Mouse (Mus musculus) liver, embryonic 14.5 days (tissue): ENCODE results near the gene Kif1a. TPM values are rescaled to one million over a fixed set of nuclear protein-coding genes. Genes with fewer than 3 reads are reported as not detected.

Experiments used
- ATAC-seq: fragments of 200-750 bp; cut with Nextera tagmentation; 2 replicates; pipeline ENCODE4 v1.8.0; 2017; ENCODE audit warnings: moderate number of reproducible peaks, mild to moderate bottlenecking, moderate library complexity; ENCODE audit not compliant: insufficient read depth
- DNase-seq, 3 experiments: peaks; one replicate each; pipeline ENCODE4 v3.0.0-alpha.2; 2012 to 2013; ENCODE audit warnings: low read depth in 3 of 3, low spot score in 3 of 3
- H3K27ac ChIP-seq: fragments of 300-500 bp; sonication (generic); 2 replicates; pipeline ENCODE4 v1.5.1; 2014; ENCODE audit warnings: moderate library complexity, mild to moderate bottlenecking, control low read depth, inconsistent platforms
- H3K27me3 ChIP-seq: fragments of 300-500 bp; sonication (generic); 2 replicates; pipeline ENCODE4 v1.6.1; 2014; ENCODE audit warnings: mild to moderate bottlenecking, low read length, moderate library complexity; ENCODE audit not compliant: control insufficient read depth, insufficient read depth
- H3K36me3 ChIP-seq: fragments of 300-500 bp; sonication (generic); replicated peaks from 2 replicates; pipeline ENCODE4 v1.6.1; 2014; ENCODE audit warnings: low read depth; ENCODE audit not compliant: control insufficient read depth, insufficient read depth
- H3K4me1 ChIP-seq, 2 experiments: fragments of 200-500 bp in 1 of 2; fragments of 300-500 bp in 1 of 2; sonication (generic) in 1 of 2; replicated peaks; 2 replicates each; pipeline ENCODE4 v1.6.1; 2012 to 2014; ENCODE audit warnings: antibody characterized with exemption in 1 of 2, inconsistent platforms in 1 of 2, low read length in 1 of 2; ENCODE audit not compliant: control insufficient read depth in 2 of 2, insufficient read depth in 2 of 2
- H3K4me2 ChIP-seq: fragments of 300-500 bp; sonication (generic); 2 replicates; pipeline ENCODE4 v1.6.1; 2014; ENCODE audit warnings: low read depth, mild to moderate bottlenecking, control low read depth, moderate library complexity
- H3K4me3 ChIP-seq, 2 experiments: fragments of 200-500 bp in 1 of 2; fragments of 300-500 bp in 1 of 2; sonication (generic) in 1 of 2; 2 replicates each; pipeline ENCODE4 v1.5.1; 2012 to 2014; ENCODE audit warnings: low read depth in 2 of 2, low read length in 2 of 2, mild to moderate bottlenecking in 2 of 2, control low read depth in 1 of 2, inconsistent platforms in 1 of 2, moderate library complexity in 1 of 2; ENCODE audit not compliant: insufficient read depth in 1 of 2
- H3K9ac ChIP-seq: fragments of 300-500 bp; sonication (generic); replicated peaks from 2 replicates; pipeline ENCODE4 v1.6.1; 2014; ENCODE audit warnings: mild to moderate bottlenecking, control low read depth, moderate library complexity
- H3K9me3 ChIP-seq: fragments of 300-500 bp; sonication (generic); 2 replicates; pipeline ENCODE4 v1.6.1; 2016; ENCODE audit warnings: low read length, mixed read lengths; ENCODE audit not compliant: control insufficient read depth
- CTCF ChIP-seq: IDR thresholded peaks from 2 replicates; pipeline ENCODE4 v1.5.1; 2016; ENCODE audit warnings: antibody characterized with exemption, low read depth, control low read depth
- EP300 ChIP-seq: IDR thresholded peaks from 2 replicates; pipeline ENCODE4 v1.6.1; 2016; ENCODE audit warnings: antibody characterized with exemption, low read depth
- WGBS: fragments of 180-500 bp; shearing (Covaris S2); extraction: QIAGEN DNeasy Blood & Tissue Kit; methylation state at CpG from one replicate; pipeline ENCODE4 v1.1.7; 2014; ENCODE audit not compliant: insufficient replicate concordance; 5-methylcytosine and 5-hydroxymethylcytosine counted together
- polyA plus RNA-seq, 2 experiments: library from polyadenylated mRNA; depleted of rRNA in 1 of 2; stranded (reverse) in 1 of 2; unstranded in 1 of 2; fragments of >200 nt; fragmentation: Nextera tagmentation in 1 of 2; extraction: Ambion mirVana in 1 of 2; gene quantifications; 2 replicates each; pipeline versions ENCODE4 v1.2.1 to v1.2.3; 2012 to 2014

Gene Kif1a
- polyA plus RNA-seq, 2 experiments = 0.07 to 0.27 TPM

- ATAC-seq (no peak), DNase-seq (no peak)
- Histone ChIP-seq H3K4me2 (no peak overlapping the region), H3K27me3 (no peaks in the 10 kb centered on the region), H3K9ac (no peak overlapping the region), H3K4me3 (no peak overlapping the region), H3K36me3 (no peaks in the 10 kb centered on the region), H3K9me3 (no peaks in the 10 kb centered on the region), H3K27ac (no peak overlapping the region), H3K4me1 (peaks cover 5 to 11% of the 10 kb centered on the region in 2 experiments)
- TF ChIP-seq CTCF = peak; percentile 48
- TF ChIP-seq EP300 = no peak
- WGBS = 71% methylated on average over 10 of the region's 10 CpGs
Measured at GRCm38 (mm10) chr1:93029387-93029786, 72.4 kb downstream of the Kif1a start.

GRCm38 (mm10) chr1:93026600-93026999, 75.2 kb downstream of the Kif1a start:
- H3K4me3 ChIP-seq = no peak overlapping the region
- 35% methylated on average over 8 of the region's 8 CpGs for WGBS
- no peak for TF ChIP-seq EP300
- TF ChIP-seq CTCF = no peak
- H3K4me1 ChIP-seq = no peaks in the 10 kb centered on the region
- H3K9ac ChIP-seq = no peak overlapping the region
- H3K27ac ChIP-seq = no peak overlapping the region
- H3K27me3 ChIP-seq = no peaks in the 10 kb centered on the region
- ATAC-seq = 0 out of 2 replicates have a peak, but pooled peaks have one; percentile 55
- no peak for DNase-seq
- H3K9me3 ChIP-seq = no peaks in the 10 kb centered on the region
- H3K4me2 ChIP-seq = no peak overlapping the region
- H3K36me3 ChIP-seq = no peaks in the 10 kb centered on the region

GRCm38 (mm10) chr1:93020602-93021001, 81.1 kb downstream of the Kif1a start:
- no peak overlapping the region for H3K4me3 ChIP-seq
- no peaks in the 10 kb centered on the region for H3K27me3 ChIP-seq
- no peaks in the 10 kb centered on the region for H3K9me3 ChIP-seq
- TF ChIP-seq EP300 (no peak), CTCF (no peak)
- ATAC-seq (no peak), DNase-seq (no peak)
- H3K4me1 ChIP-seq = no peaks in the 10 kb centered on the region
- H3K4me2 ChIP-seq = no peak overlapping the region
- no peak overlapping the region for H3K27ac ChIP-seq
- no peak overlapping the region for H3K9ac ChIP-seq
- 56% methylated on average over 4 of the region's 4 CpGs for WGBS
- no peaks in the 10 kb centered on the region for H3K36me3 ChIP-seq

GRCm38 (mm10) chr1:93018716-93019115, 83.0 kb downstream of the Kif1a start:
- ATAC-seq = no peak
- Histone ChIP-seq H3K9me3 (no peaks in the 10 kb centered on the region), H3K36me3 (no peaks in the 10 kb centered on the region), H3K27ac (no peak overlapping the region), H3K4me2 (no peak overlapping the region), H3K27me3 (no peaks in the 10 kb centered on the region), H3K4me3 (no peak overlapping the region), H3K4me1 (no peaks in the 10 kb centered on the region), H3K9ac (no peak overlapping the region)
- no peak for DNase-seq
- WGBS = 63% methylated on average over 10 of the region's 10 CpGs
- TF ChIP-seq CTCF (no peak), EP300 (no peak)

GRCm38 (mm10) chr1:93015136-93015535, 86.6 kb downstream of the Kif1a start:
- Histone ChIP-seq H3K4me1 (no peaks in the 10 kb centered on the region), H3K4me3 (no peak overlapping the region), H3K36me3 (no peaks in the 10 kb centered on the region), H3K27ac (no peak overlapping the region), H3K9me3 (no peaks in the 10 kb centered on the region), H3K4me2 (no peak overlapping the region), H3K9ac (no peak overlapping the region), H3K27me3 (no peaks in the 10 kb centered on the region)
- no peak for ATAC-seq
- no peak for TF ChIP-seq EP300
- no peak for TF ChIP-seq CTCF
- 32% methylated on average over 2 of the region's 2 CpGs for WGBS
- no peak for DNase-seq

GRCm38 (mm10) chr1:93014460-93014859, 87.3 kb downstream of the Kif1a start:
- H3K4me2 ChIP-seq = no peak overlapping the region
- no peak overlapping the region for H3K9ac ChIP-seq
- no peaks in the 10 kb centered on the region for H3K9me3 ChIP-seq
- TF ChIP-seq CTCF = peak; percentile 94
- no peak for TF ChIP-seq EP300
- H3K27ac ChIP-seq = no peak overlapping the region
- H3K4me3 ChIP-seq = no peak overlapping the region
- ATAC-seq = 0 out of 2 replicates have a peak, but pooled peaks have one; percentile 47
- no peaks in the 10 kb centered on the region for H3K27me3 ChIP-seq
- DNase-seq = peak; percentile 24 to 37 (median 28)
- H3K4me1 ChIP-seq = no peaks in the 10 kb centered on the region
- no peaks in the 10 kb centered on the region for H3K36me3 ChIP-seq
